Mouse (Mus musculus) erythroblast, embryonic 14.5 days (primary cell): ENCODE measurements around the gene Slain2.

Experiments used
- GATA1 ChIP-seq: IDR thresholded peaks from 2 replicates; pipeline ENCODE4 v1.6.1; 2012; ENCODE audit warnings: low read length, inconsistent platforms, mixed read lengths
- TAL1 ChIP-seq: IDR thresholded peaks from 3 replicates; pipeline ENCODE4 v1.6.1; 2012; ENCODE audit warnings: low read length, inconsistent platforms, mixed read lengths

GRCm38 (mm10) chr5:72867036-72867672, 47.0 kb upstream of the Slain2 start:
- TF ChIP-seq TAL1 (no peak), GATA1 (no peak)
